Mouse (Mus musculus) lung, postnatal 0 days (tissue): ENCODE results near the gene Tmem174.

Experiments used
- CTCF ChIP-seq: IDR thresholded peaks from 2 replicates; pipeline ENCODE4 v1.5.1; 2016; ENCODE audit warnings: antibody characterized with exemption, mild to moderate bottlenecking
- EP300 ChIP-seq: IDR thresholded peaks from 2 replicates; pipeline ENCODE4 v1.6.1; 2016; ENCODE audit warnings: antibody characterized with exemption, mild to moderate bottlenecking, control low read depth

GRCm38 (mm10) chr13:98652194-98652593 lies 15.0 kb upstream of the Tmem174 start:
- no peak for TF ChIP-seq EP300
- no peak for TF ChIP-seq CTCF
